Comparison of ENCODE assay signal across 9 mouse cellular contexts in the genomic region with DNA sequence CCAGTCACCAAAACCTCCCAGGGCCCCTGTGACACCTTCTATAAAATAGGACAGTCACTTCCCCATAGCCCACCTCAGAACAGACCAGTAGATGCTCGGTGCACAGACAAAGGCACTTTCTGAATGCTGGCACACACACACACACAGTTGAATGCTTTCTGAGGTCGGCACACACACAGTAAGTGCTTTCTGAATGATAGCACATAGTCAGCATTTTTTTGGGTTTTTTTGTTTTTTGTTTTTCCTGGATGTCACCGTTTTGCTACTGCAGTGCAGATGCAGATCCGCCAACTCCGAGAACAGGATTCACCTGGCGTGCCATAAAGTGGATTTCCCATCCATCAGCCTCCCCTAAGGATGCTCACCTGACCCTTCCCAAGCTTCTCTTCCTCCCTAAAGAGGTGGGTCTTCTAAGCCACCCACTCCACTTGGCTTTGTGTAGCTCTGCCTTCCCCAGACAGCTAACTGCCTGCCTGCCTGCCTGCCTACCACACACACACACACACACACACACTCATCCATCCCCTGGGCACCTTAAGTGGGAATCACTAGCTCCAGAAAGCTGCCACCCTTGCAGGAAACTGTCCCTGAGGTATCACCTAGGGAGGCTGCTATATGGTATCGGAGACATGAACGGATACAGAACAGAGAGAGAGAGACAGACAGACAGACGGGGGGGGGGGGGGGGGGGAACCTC. TPM values are rescaled to one million over a fixed set of nuclear protein-coding genes. Genes with fewer than 3 reads are reported as not detected.
DNase-seq lines count a peak whose midpoint lies in the region; ATAC-seq and TF ChIP-seq lines count a peak whose summit lies in the region.
"Had no signal": no experiment of that assay in that cellular context is flagged by ENCODE, and none has a peak within 500 bp of the region (broad histone marks: within the 10 kb centered on the region; RNA-seq: fewer than 3 reads in every experiment).

No protein-coding gene starts in this region.

- DNase-seq in kidney, adult 2 months: no peak
- no peak for DNase-seq in kidney, postnatal 14 days
- DNase-seq in embryonic facial prominence, embryonic 11.5 days (ENCODE audit: low spot score): no peak
- no peak for DNase-seq in spleen, adult 12 weeks (ENCODE audit: low spot score)
- DNase-seq in gastrocnemius, adult 18-20 months (ENCODE audit: low spot score): no peak
- DNase-seq: liver had no signal

- no peak for TF ChIP-seq POLR2A in kidney, adult 2 months (IDR thresholded peaks at IDR 0.05; ENCODE audit: low read depth, low read length)

- no peak for ATAC-seq in embryonic facial prominence, embryonic 11.5 days (replicated peaks; ENCODE audit: insufficient number of reproducible peaks, low FRiP score, low TSS enrichment, low read depth)
- ATAC-seq in hindbrain, embryonic 16.5 days: no peak
- no peak for ATAC-seq in inflammation-experienced regulatory T-cells, adult 6 months

- H3K36me3 ChIP-seq in kidney, adult 2 months (ENCODE audit: control insufficient read depth, insufficient read depth, low read length): no peaks in the 10 kb centered on the region
- H3K36me3 ChIP-seq in E14TG2a.4 (ENCODE audit: insufficient read depth, low read length): peaks cover 2% of the 10 kb centered on the region; the same call in 1 of the 2 replicates
- no peaks in the 10 kb centered on the region for H3K36me3 ChIP-seq in embryonic facial prominence, embryonic 11.5 days (replicated peaks; ENCODE audit: control insufficient read depth, insufficient read depth, low read depth, low read length)
- H3K36me3 ChIP-seq in hindbrain, embryonic 16.5 days (ENCODE audit: control insufficient read depth, insufficient read depth, low read length): no peaks in the 10 kb centered on the region

- H3K4me2 ChIP-seq in embryonic facial prominence, embryonic 11.5 days (ENCODE audit: low read depth, low read length): no peak overlapping the region
- peak overlapping the region; percentile 82 for H3K4me2 ChIP-seq in hindbrain, embryonic 16.5 days (ENCODE audit: low read length)

- H3K27ac ChIP-seq in kidney, adult 2 months (ENCODE audit: insufficient read depth, low read depth, low read length): peak overlapping the region; percentile 54; the same call in 1 of the 2 replicates
- H3K27ac ChIP-seq in embryonic facial prominence, embryonic 11.5 days (replicated peaks; ENCODE audit: low read depth, low read length): no peak overlapping the region
- peak overlapping the region; percentile 89 for H3K27ac ChIP-seq in hindbrain, embryonic 16.5 days (ENCODE audit: low read depth, low read length)

- no peaks in the 10 kb centered on the region for H3K9me3 ChIP-seq in E14TG2a.4 (ENCODE audit: low read length)
- no peaks in the 10 kb centered on the region for H3K9me3 ChIP-seq in embryonic facial prominence, embryonic 11.5 days (replicated peaks; ENCODE audit: control insufficient read depth, low read length)
- H3K9me3 ChIP-seq in hindbrain, embryonic 16.5 days (ENCODE audit: control insufficient read depth, low read length): no peaks in the 10 kb centered on the region

- H3K27me3 ChIP-seq in kidney, adult 2 months (replicated peaks; ENCODE audit: control insufficient read depth, insufficient read depth, low read length): no peaks in the 10 kb centered on the region
- peaks cover 7% of the 10 kb centered on the region; the same call in 1 of the 2 replicates for H3K27me3 ChIP-seq in E14TG2a.4 (ENCODE audit: insufficient read depth, low read length)
- H3K27me3 ChIP-seq in embryonic facial prominence, embryonic 11.5 days (ENCODE audit: control insufficient read depth, insufficient read depth, low read length): no peaks in the 10 kb centered on the region
- no peaks in the 10 kb centered on the region for H3K27me3 ChIP-seq in hindbrain, embryonic 16.5 days (replicated peaks; ENCODE audit: control insufficient read depth, insufficient read depth, low read length)

- peaks cover 46% of the 10 kb centered on the region for H3K4me1 ChIP-seq in kidney, adult 2 months (ENCODE audit: control insufficient read depth, insufficient read depth, low read length)
- H3K4me1 ChIP-seq in E14TG2a.4 (replicated peaks; ENCODE audit: low read depth, low read length): peaks cover 80% of the 10 kb centered on the region
- H3K4me1 ChIP-seq in embryonic facial prominence, embryonic 11.5 days (ENCODE audit: control insufficient read depth, insufficient read depth, low read length): no peaks in the 10 kb centered on the region; the same call in 1 of the 2 replicates
- peaks cover 71% of the 10 kb centered on the region for H3K4me1 ChIP-seq in hindbrain, embryonic 16.5 days (ENCODE audit: control insufficient read depth, insufficient read depth, low read depth, low read length)

- H3K9ac ChIP-seq in embryonic facial prominence, embryonic 11.5 days (replicated peaks; ENCODE audit: low read length): peak overlapping the region; percentile 13; the same call in 1 of the 2 replicates
- peak overlapping the region; percentile 93 for H3K9ac ChIP-seq in hindbrain, embryonic 16.5 days (ENCODE audit: low read depth, low read length)

- TF ChIP-seq CTCF in kidney, adult 2 months (conservative IDR thresholded peaks at IDR 0.05; ENCODE audit: insufficient read depth, insufficient read length, low read depth, low read length): no peak
- no peak for TF ChIP-seq CTCF in E14TG2a.4 (conservative IDR thresholded peaks at IDR 0.05; ENCODE audit: low read length)

- no peak overlapping the region for H3K4me3 ChIP-seq in kidney, adult 2 months (ENCODE audit: insufficient read depth, low read depth, low read length)
- H3K4me3 ChIP-seq in E14TG2a.4 (replicated peaks; ENCODE audit: low read length): peak overlapping the region; percentile 93
- H3K4me3 ChIP-seq in embryonic facial prominence, embryonic 11.5 days (ENCODE audit: low read depth, low read length): no peak overlapping the region
- H3K4me3 ChIP-seq in hindbrain, embryonic 16.5 days (ENCODE audit: low read length): peak overlapping the region; percentile 88

- 68% methylated on average over 9 of the region's 9 CpGs for WGBS in kidney, adult 2 months
- WGBS in embryonic facial prominence, embryonic 11.5 days: 69% methylated on average over 8 of the region's 9 CpGs
- WGBS in hindbrain, embryonic 16.5 days: 41% methylated on average over 9 of the region's 9 CpGs

RNA-seq across cellular contexts. Expression of a gene that starts 3.2 kb away (rescaled TPM):
- 32.0 and 38.8 TPM in 2 replicates for polyA plus RNA-seq in kidney, adult 2 months (2012; rRNA removed)
- polyA plus RNA-seq in embryonic facial prominence, embryonic 11.5 days (2014; fragmentation: Nextera tagmentation; extraction: Ambion mirVana): 12.4 and 15.0 TPM in 2 replicates
- 23.3 and 26.2 TPM in 2 replicates for polyA plus RNA-seq in hindbrain, embryonic 16.5 days (2015; fragmentation: Nextera tagmentation; extraction: Ambion mirVana)
- polyA plus RNA-seq in inflammation-experienced regulatory T-cells, adult 6 months (2017; shearing (Covaris generic)): 1 to 10 TPM; 3.9 to 6.7 (median 4.7) TPM
- total RNA-seq in gastrocnemius, adult 18-20 months (2021): 100 to 1,000 TPM; 118 to 134 TPM

Comparison
In these comparisons a context has a peak if more than half of its experiments do, and no peak if none do; other contexts are left out.
1. H3K4me3 ChIP-seq: peak in E14TG2a.4 (single experiment) and hindbrain, embryonic 16.5 days (single experiment); none in kidney, adult 2 months (single experiment) and embryonic facial prominence, embryonic 11.5 days (single experiment).